Mouse (Mus musculus) lung, postnatal 0 days (tissue): ENCODE measurements around the gene Pgap1.

Source experiments
- CTCF ChIP-seq: IDR thresholded peaks from 2 replicates; pipeline ENCODE4 v1.5.1; 2016; ENCODE audit warnings: antibody characterized with exemption, mild to moderate bottlenecking
- EP300 ChIP-seq: IDR thresholded peaks from 2 replicates; pipeline ENCODE4 v1.6.1; 2016; ENCODE audit warnings: antibody characterized with exemption, mild to moderate bottlenecking, control low read depth

DNA sequence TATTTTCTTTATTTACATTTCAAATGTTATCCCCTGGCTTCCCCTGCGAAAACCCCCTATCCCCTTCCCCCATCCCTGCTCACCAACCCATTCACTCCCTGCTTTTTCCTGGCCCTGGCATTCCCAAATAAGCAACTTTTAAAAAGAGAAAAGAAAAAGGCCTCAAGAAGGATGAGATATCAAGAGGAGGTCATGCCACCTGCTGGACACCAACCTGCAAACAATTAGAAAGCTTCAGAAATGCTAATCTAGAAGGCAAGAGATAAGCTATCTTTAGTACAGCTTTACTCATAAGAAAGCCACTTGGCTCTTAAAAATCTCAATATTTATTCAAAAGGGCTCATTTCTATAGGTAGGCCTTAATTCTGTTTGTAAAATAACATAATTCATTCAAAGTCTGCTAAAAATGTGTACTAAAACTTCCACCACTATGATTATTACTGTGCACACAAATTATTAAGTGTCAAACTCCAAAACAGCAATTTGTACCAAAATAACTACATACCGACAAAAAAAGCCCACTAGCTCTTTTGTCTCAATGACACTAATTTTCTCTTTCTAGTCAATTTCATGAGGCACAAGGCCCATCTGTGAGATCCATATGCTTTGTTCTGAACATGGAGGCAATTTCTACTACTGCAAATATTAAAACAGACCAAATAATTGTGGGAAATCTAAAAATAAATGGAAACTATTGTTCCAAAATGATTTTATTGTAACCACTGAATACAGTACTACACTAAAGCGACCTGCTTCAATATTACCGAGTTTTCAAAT lies 1.9 kb downstream of the Pgap1 start:
- no peak for TF ChIP-seq EP300
- peak; percentile 27; the same call in 1 of the 2 replicates for TF ChIP-seq CTCF
